Mouse (Mus musculus): ENCODE measurements at regions not wholly inside any gene's neighbourhood (a gene's known extent, or its start where the extent isn't known, plus 50 kb on each side); places are given as distances from the start of the nearest gene placed in this dataset.

GRCm38 (mm10) chr9:89858005-89858404 is 51.7 kb upstream of the Rasgrf1 start:
- no peak for DNase-seq (ENCODE audit: extremely low spot score in 1 of 2, low spot score in 2 of 2)
- intact Hi-C loops (cut with DNase I) = no loop called here

GRCm38 (mm10) chr9:89850491-89851282 is 59.0 kb upstream of the Rasgrf1 start:
- intact Hi-C loops (cut with DNase I) = no loop called here
- peak; percentile 29 to 59 for DNase-seq (ENCODE audit: extremely low spot score in 1 of 2, low spot score in 2 of 2)

DNA sequence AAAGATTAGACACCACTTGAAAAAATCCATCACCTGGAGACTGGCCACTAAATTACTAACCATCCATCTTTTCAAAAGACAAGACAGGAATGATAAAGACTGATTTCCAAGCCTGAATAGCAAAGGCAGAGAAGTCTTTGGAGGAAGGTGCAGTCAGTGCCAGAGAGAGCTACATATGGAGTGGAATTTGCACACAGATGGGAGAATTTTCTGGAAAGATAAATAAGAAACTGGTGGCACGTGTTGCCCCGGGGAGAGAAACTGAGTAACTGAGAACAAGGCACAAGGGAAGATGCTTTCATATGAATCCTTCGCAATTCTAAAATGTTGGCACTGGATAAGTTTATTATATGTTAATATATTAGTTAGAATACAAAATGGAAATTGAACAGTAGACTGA is 59.8 kb upstream of the Rasgrf1 start:
- no peak for DNase-seq (ENCODE audit: extremely low spot score in 1 of 2, low spot score in 2 of 2)
- intact Hi-C loops (cut with DNase I) = no loop called here

- no peak for DNase-seq (ENCODE audit: extremely low spot score in 1 of 2, low spot score in 2 of 2)
- intact Hi-C loops (cut with DNase I) = no loop called here
Measured at GRCm38 (mm10) chr9:89848571-89848970, 61.1 kb upstream of the Rasgrf1 start.

DNA sequence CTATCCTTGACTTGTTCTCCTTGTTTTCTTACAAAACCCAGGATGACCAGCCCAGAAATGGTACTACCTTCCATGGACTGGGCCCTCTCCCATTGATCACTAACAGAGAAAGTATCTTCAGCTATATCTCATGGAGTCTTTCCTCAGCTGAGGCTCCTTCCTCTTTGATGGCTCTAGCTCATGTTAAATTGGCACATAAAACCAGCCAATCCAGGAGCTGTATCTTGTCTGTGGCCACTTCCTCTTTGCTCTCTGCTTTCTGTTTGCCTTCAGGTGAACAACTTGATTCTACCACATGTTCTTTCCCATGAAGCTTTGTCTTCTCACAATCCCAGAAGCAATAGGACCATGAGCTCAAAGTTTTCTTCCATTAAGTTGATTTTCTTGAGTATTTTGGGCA is 62.7 kb upstream of the Rasgrf1 start:
- no peak for DNase-seq (ENCODE audit: extremely low spot score in 1 of 2, low spot score in 2 of 2)
- intact Hi-C loops (cut with DNase I) = no loop called here

DNA sequence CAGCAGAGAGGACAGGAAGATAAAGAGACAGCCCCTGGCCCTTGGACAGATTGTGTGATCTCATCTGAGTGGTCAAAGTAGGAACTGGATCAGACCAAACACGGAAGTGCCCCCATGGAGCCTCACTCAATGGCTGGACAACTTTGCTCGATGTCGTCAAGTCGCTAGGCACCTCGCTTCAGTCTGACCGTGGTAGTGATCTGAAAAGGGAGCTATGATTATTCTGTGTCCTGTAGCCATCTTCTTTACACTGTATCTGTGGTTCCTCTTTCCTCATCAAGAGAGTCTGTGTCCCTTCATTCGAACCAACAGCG is 67.0 kb upstream of the Rasgrf1 start:
- intact Hi-C loops (cut with DNase I) = no loop called here
- no peak for DNase-seq (ENCODE audit: extremely low spot score in 1 of 2, low spot score in 2 of 2)

DNA sequence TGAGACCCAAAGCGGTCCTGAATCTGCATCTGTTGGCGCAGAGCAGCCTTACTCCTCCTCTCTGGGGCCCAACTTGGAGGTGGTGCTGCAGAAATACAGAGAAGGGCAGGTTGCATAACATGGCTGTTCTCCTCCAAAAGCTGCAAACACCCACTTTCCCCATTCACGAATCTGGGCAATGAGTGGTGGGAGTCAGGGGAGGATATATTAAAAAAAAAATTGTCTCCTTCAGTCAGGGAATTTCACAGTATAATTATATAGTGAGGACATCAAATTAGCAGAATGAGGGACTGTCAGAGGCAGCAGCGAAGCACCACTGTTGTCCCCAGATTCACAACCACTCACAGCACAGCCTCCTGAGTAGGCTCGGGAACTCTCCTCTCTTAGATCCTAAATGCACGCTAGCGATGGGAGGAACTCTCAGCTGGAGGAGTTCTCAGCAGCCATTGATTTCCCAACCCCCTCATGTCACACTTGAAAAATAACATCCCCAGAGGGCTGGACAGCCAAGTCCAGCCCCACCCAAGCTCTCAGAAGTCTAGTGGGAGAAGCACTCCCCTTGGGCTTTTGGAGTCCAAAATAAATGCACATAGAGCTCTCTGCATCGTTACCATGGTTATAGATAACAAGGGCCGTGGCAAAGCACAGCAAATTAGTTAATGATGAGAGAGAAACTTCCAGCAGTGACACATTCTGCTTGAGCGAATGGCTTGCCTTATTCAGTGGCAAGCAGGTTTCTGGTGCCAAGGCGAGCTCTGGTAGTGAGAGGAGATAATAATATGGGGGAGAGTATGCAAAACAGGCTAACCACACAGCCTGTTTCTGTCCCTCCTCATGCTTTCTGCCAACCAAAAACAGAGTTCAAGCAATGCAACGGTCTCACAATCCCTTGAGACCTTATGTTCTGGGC is 67.6 kb upstream of the Rasgrf1 start:
- DNase-seq (ENCODE audit: extremely low spot score in 1 of 2, low spot score in 2 of 2) = no peak
- intact Hi-C loops (cut with DNase I) = no loop called here

DNA sequence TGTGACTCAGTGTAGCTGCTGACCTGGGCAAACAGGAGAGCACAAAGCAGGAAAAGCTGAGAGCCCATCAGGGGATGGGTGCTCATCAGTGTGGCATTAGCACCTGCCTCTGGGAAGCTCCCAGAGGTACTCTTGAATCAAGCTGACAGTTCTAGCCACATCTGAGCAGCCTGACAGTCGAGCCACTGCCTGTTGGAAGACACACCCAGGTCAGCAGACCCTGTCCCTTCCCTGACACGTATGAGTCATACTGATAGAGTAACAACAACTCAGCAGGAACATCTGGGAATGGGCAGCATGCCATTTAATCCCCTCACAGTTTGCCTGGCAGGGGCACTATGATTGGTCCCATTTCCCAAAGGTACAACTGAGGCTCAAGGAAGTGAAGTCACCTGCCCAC is 68.3 kb upstream of the Rasgrf1 start:
- DNase-seq (ENCODE audit: extremely low spot score in 1 of 2, low spot score in 2 of 2) = no peak
- intact Hi-C loops (cut with DNase I) = no loop called here

GRCm38 (mm10) chr9:89836454-89837245 is 73.1 kb upstream of the Rasgrf1 start:
- no peak for DNase-seq (ENCODE audit: extremely low spot score in 1 of 2, low spot score in 2 of 2)
- intact Hi-C loops (cut with DNase I) = no loop called here

GRCm38 (mm10) chr9:89833596-89833995 is 76.1 kb upstream of the Rasgrf1 start:
- intact Hi-C loops (cut with DNase I) = no loop called here
- no peak for DNase-seq (ENCODE audit: extremely low spot score in 1 of 2, low spot score in 2 of 2)

GRCm38 (mm10) chr9:89831855-89832254 is 77.9 kb upstream of the Rasgrf1 start:
- no peak for DNase-seq (ENCODE audit: extremely low spot score in 1 of 2, low spot score in 2 of 2)
- intact Hi-C loops (cut with DNase I) = no loop called here

- DNase-seq (ENCODE audit: extremely low spot score in 1 of 2, low spot score in 2 of 2) = no peak
- intact Hi-C loops (cut with DNase I) = loop anchor here (5.0 kb wide), 1 partner anchor 249 kb away; no protein-coding TSS in a partner anchor
Measured at GRCm38 (mm10) chr9:89828156-89828555, 81.6 kb upstream of the Rasgrf1 start.

DNA sequence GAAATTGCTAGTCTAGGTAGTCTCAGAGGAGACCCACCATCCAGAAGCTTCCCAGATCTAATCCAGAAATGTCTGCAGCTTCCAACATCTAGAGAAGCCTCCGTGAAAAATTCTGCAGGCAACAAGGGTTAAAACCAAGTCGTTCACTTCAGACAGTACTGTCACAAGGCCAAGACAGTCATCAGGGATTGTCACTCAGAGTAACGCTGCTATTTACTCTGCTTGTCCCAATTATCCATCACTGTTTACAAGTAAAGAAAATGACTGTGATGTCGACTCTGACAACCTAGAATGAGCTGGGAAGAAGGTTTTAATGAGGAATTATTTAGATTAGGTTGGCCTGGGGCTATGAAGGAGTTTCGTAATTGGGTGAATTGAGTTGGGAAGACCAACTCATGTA is 82.1 kb upstream of the Rasgrf1 start:
- no peak for DNase-seq (ENCODE audit: extremely low spot score in 1 of 2, low spot score in 2 of 2)
- intact Hi-C loops (cut with DNase I) = loop anchor here (2.0 to 5.0 kb wide), 3 partner anchors 83 to 250 kb away; no protein-coding TSS in a partner anchor

DNA sequence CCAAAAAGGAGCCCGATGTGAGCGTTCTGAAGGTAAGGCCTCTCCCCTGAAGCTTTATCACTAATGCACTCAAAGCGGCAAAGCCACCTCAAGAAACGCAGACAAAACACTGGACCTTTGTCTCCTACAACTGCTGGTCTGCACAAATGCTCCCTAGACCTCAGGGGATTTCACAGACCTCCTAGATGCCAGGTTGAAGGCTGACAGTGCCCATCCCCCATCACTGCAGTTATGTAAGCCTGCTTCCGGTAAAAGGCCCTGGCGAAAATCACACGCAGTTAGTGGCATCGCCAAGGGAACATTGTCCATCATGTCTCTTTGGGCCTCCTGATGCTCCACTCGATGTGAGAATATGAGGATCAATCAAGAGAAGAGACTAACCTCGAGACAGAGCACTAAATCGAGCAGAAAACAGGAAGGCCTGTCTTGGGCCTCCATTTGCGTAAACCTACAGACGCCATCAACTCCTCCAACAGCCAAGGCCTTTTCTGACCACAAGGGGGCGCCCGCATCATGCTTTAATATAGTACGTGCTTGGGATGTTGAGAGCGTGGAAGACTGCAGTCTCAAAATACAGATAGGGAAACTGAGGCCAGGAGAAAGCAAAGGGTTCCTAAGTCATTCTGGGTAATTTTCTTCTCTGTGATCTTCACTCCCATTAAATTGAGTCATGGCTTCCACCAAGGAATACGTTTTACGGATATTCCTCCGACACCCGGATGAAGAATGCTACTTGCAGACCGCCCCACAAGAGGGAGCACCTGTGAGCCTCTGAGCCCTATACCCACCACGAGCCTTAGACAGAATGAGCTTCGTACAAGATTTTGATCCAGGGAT is 82.8 kb upstream of the Rasgrf1 start:
- peak; percentile 83 to 86 for DNase-seq (ENCODE audit: extremely low spot score in 1 of 2, low spot score in 2 of 2)

DNA sequence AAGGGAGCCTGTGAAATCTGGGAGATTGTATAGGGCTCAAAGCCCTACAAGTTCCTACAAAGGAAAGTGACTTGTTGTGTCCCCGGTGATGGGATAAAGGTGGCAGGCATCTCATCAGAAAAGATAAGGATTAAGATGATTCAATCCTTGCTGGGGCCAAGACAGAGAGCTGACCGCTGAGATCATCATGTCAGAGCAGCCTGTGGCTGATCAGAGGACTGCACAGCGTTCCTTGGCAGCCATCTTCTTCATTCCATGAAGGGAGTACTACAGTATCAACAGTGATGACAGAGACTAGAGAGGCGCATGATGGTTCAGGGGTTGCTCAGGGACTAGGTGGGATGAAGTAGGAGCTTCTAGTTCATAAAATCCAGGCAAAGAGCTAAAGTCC is 83.6 kb upstream of the Ankrd34c start:
- intact Hi-C loops (cut with DNase I) = no loop called here
- DNase-seq (ENCODE audit: extremely low spot score in 1 of 2, low spot score in 2 of 2) = no peak

More for the DNA sequence above, 82.8 kb upstream of the Rasgrf1 start:
- intact Hi-C loops (cut with DNase I) = loop anchor here (2.0 to 5.0 kb wide), 3 partner anchors 84 to 250 kb away; no protein-coding TSS in a partner anchor

- no peak for DNase-seq (ENCODE audit: extremely low spot score in 1 of 2, low spot score in 2 of 2)
Measured at GRCm38 (mm10) chr9:89821109-89821852, 83.0 kb upstream of the Ankrd34c start.

GRCm38 (mm10) chr9:89813616-89814318 is 75.5 kb upstream of the Ankrd34c start:
- intact Hi-C loops (cut with DNase I) = no loop called here
- DNase-seq (ENCODE audit: extremely low spot score in 1 of 2, low spot score in 2 of 2) = no peak

More at GRCm38 (mm10) chr9:89821109-89821852, 83.0 kb upstream of the Ankrd34c start:
- intact Hi-C loops (cut with DNase I) = no loop called here

All from left cerebral cortex, postnatal 10 days (tissue).